Mouse (Mus musculus) frontal cortex, postnatal 25 days (tissue): Measurements from ENCODE around the gene Pcbp1.
A peak's percentile ranks its signal among the peaks of the same experiment; 100 is the strongest.
"Not testable (repeated sequence)": the region's sequence is repeated elsewhere in the genome, so short reads cannot be mapped to it uniquely, and the experiment has no call there.

Experiments used
- DNase-seq, 2 experiments: peaks; one replicate each; pipeline ENCODE4 v3.0.0; 2022; ENCODE audit warnings: low spot score in 2 of 2

Gene Pcbp1

GRCm38 (mm10) chr6:86526032-86526960 is at the start of gene Pcbp1:
TSS of gene Pcbp1 (minus strand) at chr6:86526321.
- DNase-seq = peak; percentile 92 to 94

- no peak for DNase-seq
These were observed 48.4 kb upstream of the Pcbp1 start for GRCm38 (mm10) chr6:86574495-86574894.

GRCm38 (mm10) chr6:86570830-86571229 is 44.7 kb upstream of the Pcbp1 start:
- DNase-seq = no peak

GRCm38 (mm10) chr6:86569461-86569820 is 43.3 kb upstream of the Pcbp1 start:
- no peak for DNase-seq

- DNase-seq = no peak
These were observed 42.8 kb upstream of the Pcbp1 start for GRCm38 (mm10) chr6:86568816-86569460.

- DNase-seq = no peak
These were observed 39.7 kb upstream of the Pcbp1 start for GRCm38 (mm10) chr6:86565782-86566181.

GRCm38 (mm10) chr6:86557182-86557581 is 31.1 kb upstream of the Pcbp1 start:
- not testable (repeated sequence) for DNase-seq

- no peak for DNase-seq
These were observed 30.4 kb upstream of the Pcbp1 start for GRCm38 (mm10) chr6:86556345-86557058.

- no peak for DNase-seq
These were observed 24.5 kb upstream of the Pcbp1 start for GRCm38 (mm10) chr6:86550587-86550986.

GRCm38 (mm10) chr6:86547880-86548367 is 21.8 kb upstream of the Pcbp1 start:
- DNase-seq = no peak

GRCm38 (mm10) chr6:86547228-86547755 is 21.2 kb upstream of the Pcbp1 start:
- DNase-seq = no peak

- no peak for DNase-seq
These were observed 19.1 kb upstream of the Pcbp1 start for GRCm38 (mm10) chr6:86545236-86545635.

GRCm38 (mm10) chr6:86543869-86544268 is 17.7 kb upstream of the Pcbp1 start:
- no peak for DNase-seq

GRCm38 (mm10) chr6:86543060-86543459 is 16.9 kb upstream of the Pcbp1 start:
- DNase-seq = no peak

- no peak for DNase-seq
These were observed 15.5 kb upstream of the Pcbp1 start for GRCm38 (mm10) chr6:86541650-86542049.

- no peak for DNase-seq
These were observed 2.3 kb upstream of the Pcbp1 start for GRCm38 (mm10) chr6:86528451-86528785.

- DNase-seq = no peak
These were observed 1.8 kb upstream of the Pcbp1 start for GRCm38 (mm10) chr6:86527766-86528450.

GRCm38 (mm10) chr6:86526961-86527740 is 1.0 kb upstream of the Pcbp1 start:
- DNase-seq = no peak

GRCm38 (mm10) chr6:86525646-86526031 is 482 bp downstream of the Pcbp1 start:
- peak in 1 of 2 experiments; percentile 66 for DNase-seq

- peak; percentile 6 to 62 for DNase-seq
These were observed 1.1 kb downstream of the Pcbp1 start for GRCm38 (mm10) chr6:86524879-86525645.
